Mouse (Mus musculus): ENCODE measurements at regions not wholly inside any gene's neighbourhood (a gene's known extent, or its start where the extent isn't known, plus 50 kb on each side); places are given as distances from the start of the nearest gene placed in this dataset.
"Not testable (repeated sequence)": the region's sequence is repeated elsewhere in the genome, so short reads cannot be mapped to it uniquely, and the experiment has no call there.

DNA sequence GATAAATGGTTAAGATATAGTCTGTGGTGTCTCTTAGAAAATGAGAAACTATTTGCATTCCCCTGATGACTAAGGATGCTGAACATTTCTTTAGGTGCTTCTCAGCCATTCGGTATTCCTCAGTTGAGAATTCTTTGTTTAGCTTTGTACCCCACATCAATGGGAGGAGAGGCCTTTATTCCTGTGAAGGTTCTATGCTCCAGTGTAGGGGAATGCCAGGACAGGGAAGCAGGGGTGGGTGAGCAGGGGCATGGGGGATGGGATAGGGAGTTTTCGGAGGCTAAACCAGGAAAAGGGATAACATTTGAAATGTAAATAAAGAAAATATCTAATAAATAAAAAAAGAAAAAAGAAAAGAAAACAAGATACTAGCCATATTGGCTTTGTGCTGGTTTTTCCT lies 297.8 kb downstream of the Fam198b start:
- ATAC-seq (replicated peaks; ENCODE audit: insufficient number of reproducible peaks, low FRiP score, low TSS enrichment, low read depth); H3K27me3 ChIP-seq (ENCODE audit: control insufficient read depth, insufficient read depth, low read length); H3K4me1 ChIP-seq (ENCODE audit: control insufficient read depth, insufficient read depth, low read length); H3K27ac ChIP-seq (replicated peaks; ENCODE audit: low read depth, low read length); H3K9ac ChIP-seq (replicated peaks; ENCODE audit: low read length); H3K4me2 ChIP-seq (ENCODE audit: low read depth, low read length); DNase-seq (ENCODE audit: low spot score); H3K4me3 ChIP-seq (ENCODE audit: low read depth, low read length); H3K36me3 ChIP-seq (replicated peaks; ENCODE audit: control insufficient read depth, insufficient read depth, low read depth, low read length); H3K9me3 ChIP-seq (replicated peaks; ENCODE audit: control insufficient read depth, low read length): not testable (repeated sequence)
- WGBS: 82% methylated on average over 2 of the region's 2 CpGs

DNA sequence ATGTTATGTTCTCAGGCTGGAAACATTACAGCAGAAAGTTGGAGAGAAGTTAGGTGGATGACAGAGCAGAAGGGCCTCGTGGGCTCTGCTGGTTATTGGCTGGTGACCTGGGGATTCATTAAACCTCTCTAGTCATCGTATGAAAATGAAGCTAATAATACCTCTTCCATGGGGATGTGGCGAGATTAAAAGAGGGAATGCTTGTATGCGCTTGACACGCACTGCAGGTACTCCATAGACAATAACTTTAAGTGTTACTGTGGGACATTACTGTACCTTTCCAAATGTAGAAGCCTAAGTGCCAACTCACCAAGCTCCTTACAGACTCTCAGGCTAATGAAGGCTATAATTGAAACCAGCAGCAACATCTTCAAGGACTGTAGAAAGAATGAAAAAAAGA lies 303.1 kb downstream of the Fam198b start:
- H3K4me1 ChIP-seq (ENCODE audit: control insufficient read depth, insufficient read depth, low read length): no peaks in the 10 kb centered on the region
- no peak for ATAC-seq (replicated peaks; ENCODE audit: insufficient number of reproducible peaks, low FRiP score, low TSS enrichment, low read depth)
- H3K9me3 ChIP-seq (replicated peaks; ENCODE audit: control insufficient read depth, low read length): no peaks in the 10 kb centered on the region
- H3K27ac ChIP-seq (replicated peaks; ENCODE audit: low read depth, low read length): no peak overlapping the region
- no peak overlapping the region for H3K9ac ChIP-seq (replicated peaks; ENCODE audit: low read length)
- no peak overlapping the region for H3K4me2 ChIP-seq (ENCODE audit: low read depth, low read length)
- no peak for DNase-seq (ENCODE audit: low spot score)
- H3K4me3 ChIP-seq (ENCODE audit: low read depth, low read length): no peak overlapping the region
- WGBS: 85% methylated on average over 5 of the region's 5 CpGs
- no peaks in the 10 kb centered on the region for H3K36me3 ChIP-seq (replicated peaks; ENCODE audit: control insufficient read depth, insufficient read depth, low read depth, low read length)
- no peaks in the 10 kb centered on the region for H3K27me3 ChIP-seq (ENCODE audit: control insufficient read depth, insufficient read depth, low read length)

DNA sequence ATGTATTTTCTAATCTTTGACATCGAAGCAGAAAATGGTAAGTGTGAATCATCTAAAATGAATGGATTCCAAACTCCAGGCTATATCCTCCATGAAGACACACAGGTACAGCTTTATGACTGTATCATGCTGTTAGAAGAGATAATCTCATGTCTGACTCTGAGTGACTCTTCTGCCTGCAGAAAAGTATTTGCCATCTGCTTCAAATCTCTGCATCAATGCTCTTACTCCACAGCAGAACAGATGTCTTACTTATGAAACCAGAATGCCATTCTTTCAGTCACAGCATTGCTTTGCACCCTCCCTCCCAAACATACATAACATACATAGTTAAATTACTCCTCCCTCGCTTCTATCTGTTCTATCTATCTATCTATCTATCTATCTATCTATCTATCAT lies 316.6 kb downstream of the Fam198b start:
- no peak overlapping the region for H3K27ac ChIP-seq (replicated peaks; ENCODE audit: low read depth, low read length)
- H3K4me1 ChIP-seq (ENCODE audit: control insufficient read depth, insufficient read depth, low read length): no peaks in the 10 kb centered on the region
- 85% methylated on average over 2 of the region's 2 CpGs for WGBS
- no peak for DNase-seq (ENCODE audit: low spot score)
- no peak overlapping the region for H3K4me3 ChIP-seq (ENCODE audit: low read depth, low read length)
- no peaks in the 10 kb centered on the region for H3K9me3 ChIP-seq (replicated peaks; ENCODE audit: control insufficient read depth, low read length)
- ATAC-seq (replicated peaks; ENCODE audit: insufficient number of reproducible peaks, low FRiP score, low TSS enrichment, low read depth): no peak
- no peaks in the 10 kb centered on the region for H3K36me3 ChIP-seq (replicated peaks; ENCODE audit: control insufficient read depth, insufficient read depth, low read depth, low read length)
- no peak overlapping the region for H3K9ac ChIP-seq (replicated peaks; ENCODE audit: low read length)
- H3K4me2 ChIP-seq (ENCODE audit: low read depth, low read length): no peak overlapping the region
- no peaks in the 10 kb centered on the region for H3K27me3 ChIP-seq (ENCODE audit: control insufficient read depth, insufficient read depth, low read length)

DNA sequence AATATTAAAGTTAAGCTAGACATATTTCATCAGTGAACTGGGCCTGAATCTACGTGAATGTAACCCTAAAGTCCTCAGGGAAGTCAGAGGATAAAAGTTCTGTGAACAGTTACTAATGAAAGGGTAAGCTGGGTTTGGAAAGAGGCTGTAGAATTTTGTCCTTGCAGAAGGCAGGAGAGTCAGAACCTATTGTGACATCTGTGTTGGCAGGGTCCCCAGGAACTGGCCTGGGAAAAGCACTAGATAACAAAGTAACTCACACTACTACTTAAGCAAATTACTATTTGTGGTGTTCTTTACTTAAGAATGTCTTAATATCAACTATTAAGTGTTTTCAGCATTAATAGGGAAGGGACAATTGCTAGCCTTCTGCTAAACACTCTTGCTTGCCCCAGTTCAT lies 320.5 kb downstream of the Fam198b start:
- no peaks in the 10 kb centered on the region for H3K36me3 ChIP-seq (replicated peaks; ENCODE audit: control insufficient read depth, insufficient read depth, low read depth, low read length)
- no peaks in the 10 kb centered on the region for H3K4me1 ChIP-seq (ENCODE audit: control insufficient read depth, insufficient read depth, low read length)
- WGBS: 77% methylated on average over 1 of the region's 1 CpGs
- no peak overlapping the region for H3K9ac ChIP-seq (replicated peaks; ENCODE audit: low read length)
- H3K4me2 ChIP-seq (ENCODE audit: low read depth, low read length): no peak overlapping the region
- no peak for DNase-seq (ENCODE audit: low spot score)
- no peak overlapping the region for H3K27ac ChIP-seq (replicated peaks; ENCODE audit: low read depth, low read length)
- no peak overlapping the region for H3K4me3 ChIP-seq (ENCODE audit: low read depth, low read length)
- H3K27me3 ChIP-seq (ENCODE audit: control insufficient read depth, insufficient read depth, low read length): no peaks in the 10 kb centered on the region
- no peaks in the 10 kb centered on the region for H3K9me3 ChIP-seq (replicated peaks; ENCODE audit: control insufficient read depth, low read length)
- no peak for ATAC-seq (replicated peaks; ENCODE audit: insufficient number of reproducible peaks, low FRiP score, low TSS enrichment, low read depth)

DNA sequence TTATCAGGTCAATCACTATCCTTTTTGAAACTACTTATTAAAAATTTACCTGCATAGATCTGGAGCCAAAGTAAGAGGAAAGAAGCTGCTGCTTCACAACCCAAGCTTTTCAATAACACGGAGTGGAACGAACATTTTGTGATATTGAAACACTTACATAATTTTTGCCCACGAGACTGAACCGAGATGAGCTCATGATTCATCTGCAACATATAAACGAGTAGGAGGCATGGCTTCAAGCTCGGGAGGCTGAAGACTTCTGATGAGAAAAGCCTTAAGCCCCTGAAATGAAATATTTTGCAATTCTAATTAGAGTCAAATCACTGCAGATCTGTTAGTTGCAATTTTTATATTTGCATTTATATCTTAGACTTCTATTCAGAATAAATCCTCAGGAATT lies 321.0 kb downstream of the Fam198b start:
- Histone ChIP-seq H3K9me3 (replicated peaks; ENCODE audit: control insufficient read depth, low read length) (no peaks in the 10 kb centered on the region), H3K9ac (replicated peaks; ENCODE audit: low read length) (no peak overlapping the region), H3K4me3 (ENCODE audit: low read depth, low read length) (no peak overlapping the region), H3K4me1 (ENCODE audit: control insufficient read depth, insufficient read depth, low read length) (no peaks in the 10 kb centered on the region), H3K4me2 (ENCODE audit: low read depth, low read length) (no peak overlapping the region), H3K27ac (replicated peaks; ENCODE audit: low read depth, low read length) (no peak overlapping the region), H3K27me3 (ENCODE audit: control insufficient read depth, insufficient read depth, low read length) (no peaks in the 10 kb centered on the region), H3K36me3 (replicated peaks; ENCODE audit: control insufficient read depth, insufficient read depth, low read depth, low read length) (no peaks in the 10 kb centered on the region)
- ATAC-seq (replicated peaks; ENCODE audit: insufficient number of reproducible peaks, low FRiP score, low TSS enrichment, low read depth) (no peak), DNase-seq (ENCODE audit: low spot score) (no peak)
- 83% methylated on average over 6 of the region's 6 CpGs for WGBS

DNA sequence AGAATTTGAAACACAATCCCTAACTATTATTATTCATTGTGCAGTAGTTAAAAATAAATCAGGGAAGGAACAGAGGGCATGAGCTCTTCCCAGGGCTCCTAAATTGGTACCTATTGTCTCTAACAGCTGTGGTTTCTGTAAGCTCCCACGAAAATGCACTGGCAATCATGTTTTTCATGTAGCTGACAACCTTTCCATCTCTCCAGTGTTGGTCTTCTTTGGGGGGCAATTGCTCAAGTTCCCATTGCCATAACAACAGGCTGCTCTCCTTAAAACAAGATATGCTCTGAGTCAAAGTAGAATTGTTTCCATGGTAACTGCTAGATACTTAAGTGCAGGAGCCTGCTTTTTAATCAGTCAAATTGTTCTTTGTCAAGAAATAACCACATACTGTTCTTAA lies 322.7 kb downstream of the Fam198b start:
- 24% methylated on average over 1 of the region's 1 CpGs for whole genome bisulfite sequencing
- H3K9me3 ChIP-seq (replicated peaks; ENCODE audit: control insufficient read depth, low read length): no peaks in the 10 kb centered on the region
- no peak overlapping the region for H3K9ac ChIP-seq (replicated peaks; ENCODE audit: low read length)
- H3K4me2 ChIP-seq (ENCODE audit: low read depth, low read length): no peak overlapping the region
- DNase-seq (ENCODE audit: low spot score) (no peak), ATAC-seq (replicated peaks; ENCODE audit: insufficient number of reproducible peaks, low FRiP score, low TSS enrichment, low read depth) (no peak)
- no peaks in the 10 kb centered on the region for H3K4me1 ChIP-seq (ENCODE audit: control insufficient read depth, insufficient read depth, low read length)
- H3K27ac ChIP-seq (replicated peaks; ENCODE audit: low read depth, low read length): no peak overlapping the region
- no peaks in the 10 kb centered on the region for H3K27me3 ChIP-seq (ENCODE audit: control insufficient read depth, insufficient read depth, low read length)
- no peak overlapping the region for H3K4me3 ChIP-seq (ENCODE audit: low read depth, low read length)
- no peaks in the 10 kb centered on the region for H3K36me3 ChIP-seq (replicated peaks; ENCODE audit: control insufficient read depth, insufficient read depth, low read depth, low read length)

DNA sequence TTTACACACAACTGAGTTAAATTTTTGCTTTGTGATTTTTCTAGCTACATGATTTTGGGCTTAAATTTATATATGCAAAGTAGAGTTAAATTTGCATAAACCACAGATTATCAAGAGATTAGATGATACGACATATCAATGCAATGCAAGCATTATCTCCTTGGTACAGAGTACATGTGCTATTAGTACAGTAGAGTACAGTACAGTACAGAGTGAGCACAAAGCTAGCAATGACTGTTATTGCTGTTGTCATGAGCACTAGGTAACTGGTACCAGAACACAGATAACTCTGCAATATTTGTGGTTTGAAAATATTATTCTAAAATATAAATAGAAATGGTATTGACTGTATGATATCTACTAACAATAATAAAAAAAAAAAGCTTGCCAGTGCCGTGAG lies 323.7 kb downstream of the Fam198b start:
- H3K27me3 ChIP-seq (ENCODE audit: control insufficient read depth, insufficient read depth, low read length): no peaks in the 10 kb centered on the region
- no peak for DNase-seq (ENCODE audit: low spot score)
- WGBS: 87% methylated on average over 2 of the region's 2 CpGs

DNA sequence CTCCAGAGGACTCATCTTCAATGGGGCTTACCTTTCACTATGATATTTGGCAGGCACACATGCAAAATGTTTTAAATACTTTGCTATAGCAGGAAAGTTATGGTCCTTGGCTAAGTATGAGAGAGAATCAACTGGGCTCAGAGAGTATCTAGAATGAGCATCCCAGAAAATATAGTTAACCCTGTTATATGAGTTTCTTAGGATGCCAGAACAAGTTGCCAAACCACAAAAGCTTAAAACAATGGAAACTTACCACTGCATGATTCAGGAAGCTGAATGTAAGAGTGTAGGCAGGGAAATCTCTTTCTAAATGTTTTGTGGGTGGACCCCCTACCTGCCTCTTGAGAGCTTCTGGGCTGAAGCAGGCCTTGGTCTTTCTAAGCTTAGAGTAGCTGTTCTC lies 325.3 kb downstream of the Fam198b start:
- H3K27ac ChIP-seq (replicated peaks; ENCODE audit: low read depth, low read length): no peak overlapping the region
- no peak overlapping the region for H3K9ac ChIP-seq (replicated peaks; ENCODE audit: low read length)
- no peak overlapping the region for H3K4me3 ChIP-seq (ENCODE audit: low read depth, low read length)
- no peaks in the 10 kb centered on the region for H3K27me3 ChIP-seq (ENCODE audit: control insufficient read depth, insufficient read depth, low read length)
- no peaks in the 10 kb centered on the region for H3K4me1 ChIP-seq (ENCODE audit: control insufficient read depth, insufficient read depth, low read length)
- no peak for ATAC-seq (replicated peaks; ENCODE audit: insufficient number of reproducible peaks, low FRiP score, low TSS enrichment, low read depth)
- DNase-seq (ENCODE audit: low spot score): no peak
- H3K9me3 ChIP-seq (replicated peaks; ENCODE audit: control insufficient read depth, low read length): no peaks in the 10 kb centered on the region
- H3K4me2 ChIP-seq (ENCODE audit: low read depth, low read length): no peak overlapping the region
- no peaks in the 10 kb centered on the region for H3K36me3 ChIP-seq (replicated peaks; ENCODE audit: control insufficient read depth, insufficient read depth, low read depth, low read length)

More for the DNA sequence above, 323.7 kb downstream of the Fam198b start:
- no peak overlapping the region for H3K9ac ChIP-seq (replicated peaks; ENCODE audit: low read length)
- H3K4me1 ChIP-seq (ENCODE audit: control insufficient read depth, insufficient read depth, low read length): no peaks in the 10 kb centered on the region
- H3K4me2 ChIP-seq (ENCODE audit: low read depth, low read length): no peak overlapping the region
- no peak for ATAC-seq (replicated peaks; ENCODE audit: insufficient number of reproducible peaks, low FRiP score, low TSS enrichment, low read depth)
- no peak overlapping the region for H3K27ac ChIP-seq (replicated peaks; ENCODE audit: low read depth, low read length)
- no peak overlapping the region for H3K4me3 ChIP-seq (ENCODE audit: low read depth, low read length)
- H3K36me3 ChIP-seq (replicated peaks; ENCODE audit: control insufficient read depth, insufficient read depth, low read depth, low read length): no peaks in the 10 kb centered on the region
- no peaks in the 10 kb centered on the region for H3K9me3 ChIP-seq (replicated peaks; ENCODE audit: control insufficient read depth, low read length)

Measured in embryonic facial prominence, embryonic 11.5 days (tissue).